Mouse (Mus musculus) CH12.LX (cell line): ENCODE measurements around the gene Pigf. TPM values are rescaled to one million over a fixed set of nuclear protein-coding genes. Genes with fewer than 3 reads are reported as not detected.

Experiments
- DNase-seq: peaks from one replicate; pipeline ENCODE4 v3.0.0-alpha.2; 2013; ENCODE audit errors: extremely low read depth
- H3K27ac ChIP-seq: 2 replicates; pipeline ENCODE4 v1.5.1; 2012; ENCODE audit warnings: low read depth, mild to moderate bottlenecking, control low read depth, moderate library complexity; ENCODE audit not compliant: insufficient read depth
- H3K27me3 ChIP-seq: replicated peaks from 2 replicates; pipeline ENCODE3; 2012; ENCODE audit warnings: inconsistent platforms
- H3K36me3 ChIP-seq, 2 experiments: replicated peaks in 1 of 2; 2 replicates each; pipeline versions ENCODE3 to v1.6.1; 2012; ENCODE audit warnings: inconsistent platforms in 1 of 2, low read length in 1 of 2, mild to moderate bottlenecking in 1 of 2, mixed read lengths in 1 of 2, moderate library complexity in 1 of 2; ENCODE audit not compliant: control insufficient read depth in 1 of 2, insufficient read depth in 1 of 2
- H3K4me1 ChIP-seq, 2 experiments: 2 replicates each; pipeline ENCODE4 v1.6.1; 2012; ENCODE audit warnings: inconsistent platforms in 1 of 2, moderate library complexity in 1 of 2; ENCODE audit not compliant: insufficient read depth in 2 of 2, control insufficient read depth in 1 of 2
- H3K4me2 ChIP-seq: 2 replicates; pipeline ENCODE4 v1.6.1; 2012; ENCODE audit warnings: low read depth, mild to moderate bottlenecking, control low read depth; ENCODE audit not compliant: poor library complexity, insufficient read depth, severe bottlenecking
- H3K4me3 ChIP-seq, 3 experiments: fragments of 150-350 bp in 1 of 3; sonication (generic) in 1 of 3; replicated peaks in 1 of 3; 2 replicates each; pipeline versions ENCODE3 to v1.5.1; 2011 to 2012; ENCODE audit warnings: low read depth in 2 of 3, low read length in 2 of 3, mild to moderate bottlenecking in 2 of 3, moderate library complexity in 2 of 3, control low read depth in 1 of 3, improper control_type of control experiment in 1 of 3, inconsistent platforms in 1 of 3, mixed read lengths in 1 of 3; ENCODE audit not compliant: poor library complexity in 1 of 3
- H3K79me2 ChIP-seq: replicated peaks from 2 replicates; pipeline ENCODE4 v1.6.1; 2012; ENCODE audit warnings: mild to moderate bottlenecking, moderate library complexity; ENCODE audit not compliant: control insufficient read depth, poor library complexity, insufficient read depth, severe bottlenecking; ENCODE audit errors: extremely low read depth
- H3K9ac ChIP-seq: 2 replicates; pipeline ENCODE4 v1.6.1; 2012; ENCODE audit warnings: low read depth, mild to moderate bottlenecking, control low read depth, moderate library complexity; ENCODE audit not compliant: insufficient read depth
- H3K9me3 ChIP-seq: replicated peaks from 2 replicates; pipeline ENCODE3; 2012; ENCODE audit warnings: low read length, inconsistent platforms, mixed read lengths
- BHLHE40 ChIP-seq: IDR thresholded peaks from 2 replicates; pipeline ENCODE4 v1.6.1; 2011; ENCODE audit warnings: mild to moderate bottlenecking, low read depth, low read length, improper control_type of control experiment
- CHD1 ChIP-seq: IDR thresholded peaks from 2 replicates; pipeline ENCODE4 v1.6.1; 2012; ENCODE audit warnings: low read depth, low read length, improper control_type of control experiment, inconsistent platforms
- CHD2 ChIP-seq: IDR thresholded peaks from 2 replicates; pipeline ENCODE4 v1.6.1; 2011; ENCODE audit warnings: low read length, improper control_type of control experiment
- E2F4 ChIP-seq: IDR thresholded peaks from 2 replicates; pipeline ENCODE4 v1.6.1; 2011; ENCODE audit warnings: low read depth, low read length, improper control_type of control experiment; ENCODE audit not compliant: insufficient replicate concordance
- ELF1 ChIP-seq: IDR thresholded peaks from 2 replicates; pipeline ENCODE4 v1.6.1; 2014; ENCODE audit warnings: low read depth, mild to moderate bottlenecking, inconsistent platforms, low read length, improper control_type of control experiment
- EP300 ChIP-seq: IDR thresholded peaks from 2 replicates; pipeline ENCODE4 v1.6.1; 2011; ENCODE audit warnings: low read length, improper control_type of control experiment
- ETS1 ChIP-seq: conservative IDR thresholded peaks from 2 replicates; pipeline ENCODE4 v1.6.1; 2012; ENCODE audit warnings: low read depth, mild to moderate bottlenecking, inconsistent platforms, low read length, improper control_type of control experiment, moderate library complexity
- GABPA ChIP-seq: IDR thresholded peaks from 2 replicates; pipeline ENCODE4 v1.6.1; 2012; ENCODE audit warnings: low read depth, low read length, improper control_type of control experiment, inconsistent platforms; ENCODE audit not compliant: insufficient replicate concordance
- HCFC1 ChIP-seq: IDR thresholded peaks from 2 replicates; pipeline ENCODE4 v1.6.1; 2012; ENCODE audit warnings: low read depth, mild to moderate bottlenecking, inconsistent platforms, low read length, improper control_type of control experiment
- IRF4 ChIP-seq: IDR thresholded peaks from 2 replicates; pipeline ENCODE4 v1.6.1; 2014; ENCODE audit warnings: low read depth, mild to moderate bottlenecking, inconsistent platforms, low read length, improper control_type of control experiment
- JUN ChIP-seq: IDR thresholded peaks from 2 replicates; pipeline ENCODE4 v1.6.1; 2011; ENCODE audit warnings: low read depth, mild to moderate bottlenecking, low read length, improper control_type of control experiment, moderate library complexity; ENCODE audit not compliant: insufficient read depth
- KAT2A ChIP-seq: IDR thresholded peaks from 2 replicates; pipeline ENCODE4 v1.6.1; 2012; ENCODE audit warnings: low read length, improper control_type of control experiment, inconsistent platforms; ENCODE audit not compliant: insufficient replicate concordance
- MAX ChIP-seq: IDR thresholded peaks from 2 replicates; pipeline ENCODE4 v1.6.1; 2011; ENCODE audit warnings: low read length, improper control_type of control experiment
- MAZ ChIP-seq: IDR thresholded peaks from 2 replicates; pipeline ENCODE4 v1.6.1; 2012; ENCODE audit warnings: low read depth, mild to moderate bottlenecking, inconsistent platforms, low read length, improper control_type of control experiment, moderate library complexity
- MEF2A ChIP-seq: IDR thresholded peaks from 2 replicates; pipeline ENCODE4 v1.6.1; 2014; ENCODE audit warnings: low read depth, mild to moderate bottlenecking, inconsistent platforms, low read length, improper control_type of control experiment, borderline replicate concordance
- MYC ChIP-seq: IDR thresholded peaks from 2 replicates; pipeline ENCODE4 v1.6.1; 2011; ENCODE audit warnings: low read depth, mild to moderate bottlenecking, improper control_type of control experiment, low read length
- NELFE ChIP-seq: IDR thresholded peaks from 2 replicates; pipeline ENCODE4 v1.6.1; 2011; ENCODE audit warnings: low read depth, low read length, improper control_type of control experiment
- PAX5 ChIP-seq: IDR thresholded peaks from 2 replicates; pipeline ENCODE4 v1.6.1; 2012; ENCODE audit warnings: low read length, inconsistent platforms, mixed read lengths
- POLR2A ChIP-seq: IDR thresholded peaks from 2 replicates; pipeline ENCODE4 v1.6.1; 2011; ENCODE audit warnings: low read depth, mild to moderate bottlenecking, improper control_type of control experiment, low read length
- RAD21 ChIP-seq: IDR thresholded peaks from 2 replicates; pipeline ENCODE4 v1.6.1; 2011; ENCODE audit warnings: low read depth, mild to moderate bottlenecking, low read length, improper control_type of control experiment, moderate library complexity
- RCOR1 ChIP-seq: conservative IDR thresholded peaks from 2 replicates; pipeline ENCODE4 v1.6.1; 2012; ENCODE audit warnings: low read depth, mild to moderate bottlenecking, inconsistent platforms, low read length, improper control_type of control experiment
- TBP ChIP-seq: conservative IDR thresholded peaks from 2 replicates; pipeline ENCODE4 v1.6.1; 2011; ENCODE audit warnings: low read depth, low read length, improper control_type of control experiment
- UBTF ChIP-seq: IDR thresholded peaks from 2 replicates; pipeline ENCODE4 v1.6.1; 2012; ENCODE audit warnings: low read depth, mild to moderate bottlenecking, inconsistent platforms, low read length, improper control_type of control experiment, moderate library complexity
- USF1 ChIP-seq: IDR thresholded peaks from 2 replicates; pipeline ENCODE4 v1.6.1; 2014; ENCODE audit warnings: low read depth, mild to moderate bottlenecking, inconsistent platforms, low read length, improper control_type of control experiment
- USF2 ChIP-seq: conservative IDR thresholded peaks from 2 replicates; pipeline ENCODE4 v1.6.1; 2011; ENCODE audit warnings: low read depth, low read length, improper control_type of control experiment
- ZC3H11A ChIP-seq: IDR thresholded peaks from 2 replicates; pipeline ENCODE4 v1.6.1; 2012; ENCODE audit warnings: low read depth, mild to moderate bottlenecking, inconsistent platforms, low read length, improper control_type of control experiment
- ZKSCAN1 ChIP-seq: IDR thresholded peaks from 2 replicates; pipeline ENCODE4 v1.6.1; 2012; ENCODE audit warnings: low read depth, inconsistent platforms, low read length, improper control_type of control experiment, borderline replicate concordance
- ZNF384 ChIP-seq: IDR thresholded peaks from 2 replicates; pipeline ENCODE4 v1.6.1; 2012; ENCODE audit warnings: low read depth, low read length, improper control_type of control experiment, inconsistent platforms
- dilution Hi-C: fragments of 300-500 bp; cut with MboI; formaldehyde crosslinking; loops from 2 replicates; pipeline ENCODE4 v1.14.3; 2020; ENCODE audit warnings: low sequenced_read_pairs; ENCODE audit not compliant: extremely low pct_unique_long_range_greater_than_20kb, extremely low pct_ligation_motif_present
- in situ Hi-C: fragments of 300-500 bp; cut with MboI; formaldehyde crosslinking; loops from 3 replicates; pipeline ENCODE4 v1.14.3; 2019; ENCODE audit warnings: low sequenced_read_pairs, low pct_ligation_motif_present, low pct_unique_long_range_greater_than_20kb, mixed read lengths
- polyA plus RNA-seq: library from polyadenylated mRNA; unstranded; fragments of >175 nt; gene quantifications from 2 replicates; pipeline ENCODE4 v1.2.1, GENCODE M21; 2012; ENCODE audit warnings: low read depth; ENCODE audit not compliant: insufficient read length
- total RNA-seq, 2 experiments: library from RNA; depleted of rRNA; stranded (reverse); fragments of 300-350 nt in 1 of 2; fragments of >200 nt in 1 of 2; gene quantifications; 2 replicates each; pipeline ENCODE4 v1.2.3; 2012 to 2014

Pigf gene
- total and polyA plus RNA-seq, 3 experiments = 33.6 to 70.8 (median 37.6) TPM

DNA sequence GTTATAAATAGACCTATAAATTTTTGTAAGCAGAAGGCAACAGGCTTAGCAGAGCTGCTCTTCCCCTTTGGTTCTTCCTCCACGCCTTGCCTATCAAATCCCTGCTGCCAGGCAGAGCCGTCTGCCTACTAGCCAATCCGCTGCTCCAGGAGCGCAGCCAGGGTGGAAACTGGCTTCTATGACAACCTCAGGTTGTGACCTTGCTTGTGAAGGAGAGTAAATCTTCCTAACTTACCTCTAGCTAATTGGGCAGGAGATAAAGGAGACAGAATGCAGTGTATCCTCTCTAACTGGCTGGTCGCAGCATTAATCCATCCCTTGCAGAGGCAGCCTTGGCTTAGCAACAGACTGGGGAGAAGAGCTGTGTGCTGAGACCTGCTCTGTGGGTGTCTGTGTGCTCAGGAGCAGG lies 29.8 kb upstream of the Pigf start:
- DNase-seq = no peak
- Histone ChIP-seq H3K4me3 (no peak overlapping the region), H3K9ac (no peak overlapping the region), H3K27me3 (no peaks in the 10 kb centered on the region), H3K4me2 (no peak overlapping the region), H3K9me3 (no peaks in the 10 kb centered on the region), H3K27ac (no peak overlapping the region), H3K36me3 (no peaks in the 10 kb centered on the region), H3K79me2 (no peaks in the 10 kb centered on the region), H3K4me1 (peaks cover 0 to 10% of the 10 kb centered on the region in 2 experiments; a peak in 2 of 4 replicates)
- in situ Hi-C loops = no loop called here
- dilution Hi-C loops = no loop called here
- no peak for TF ChIP-seq ELF1
- TF ChIP-seq MAX = no peak
- no peak for TF ChIP-seq ZKSCAN1
- TF ChIP-seq EP300 = no peak
- no peak for TF ChIP-seq MYC
- TF ChIP-seq PAX5 = no peak
- TF ChIP-seq CHD1 = no peak
- TF ChIP-seq ZC3H11A = no peak
- no peak for TF ChIP-seq USF1
- no peak for TF ChIP-seq ETS1
- TF ChIP-seq NELFE = no peak
- no peak for TF ChIP-seq E2F4
- TF ChIP-seq USF2 = no peak
- TF ChIP-seq IRF4 = no peak

DNA sequence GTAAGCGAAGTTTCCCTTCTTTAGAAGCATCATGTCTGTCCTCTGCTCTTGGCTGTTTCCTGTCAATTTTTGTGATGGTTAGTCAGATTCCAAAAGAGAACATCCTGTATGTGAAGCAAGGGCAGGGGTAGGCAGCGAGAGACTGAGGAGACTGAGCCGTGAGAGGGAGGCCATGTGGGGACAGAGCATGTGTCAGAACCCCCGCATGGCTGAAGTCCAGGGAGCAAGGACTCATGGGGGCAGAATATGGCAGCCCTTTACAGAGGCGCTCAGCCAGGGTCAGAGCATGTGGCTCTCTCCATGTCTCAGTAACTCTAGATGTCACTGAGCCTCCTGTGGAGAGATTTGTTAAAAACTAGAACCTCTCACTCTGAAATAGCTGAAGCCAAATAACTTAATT lies 28.7 kb upstream of the Pigf start:
- H3K27me3 ChIP-seq = peaks cover 3% of the 10 kb centered on the region
- H3K36me3 ChIP-seq = no peaks in the 10 kb centered on the region
- peaks cover 0 to 14% of the 10 kb centered on the region in 2 experiments; a peak in 2 of 4 replicates for H3K4me1 ChIP-seq
- H3K27ac ChIP-seq = no peak overlapping the region
- no peak overlapping the region for H3K4me2 ChIP-seq
- DNase-seq = no peak
- H3K9me3 ChIP-seq = no peaks in the 10 kb centered on the region
- H3K4me3 ChIP-seq = no peak overlapping the region
- TF ChIP-seq KAT2A (no peak), RCOR1 (no peak), GABPA (no peak), TBP (no peak), MAZ (no peak), CHD2 (no peak), HCFC1 (no peak), ZNF384 (no peak), ELF1 (no peak), MEF2A (no peak), CHD1 (no peak), UBTF (no peak), MYC (no peak), POLR2A (no peak), BHLHE40 (no peak), MAX (no peak), JUN (no peak), RAD21 (no peak), EP300 (no peak), NELFE (no peak)
- TF ChIP-seq, all 38 proteins: peak for 0
- in situ Hi-C loops (loop anchor here (5.0 kb wide), 1 partner anchor 198 kb away; no protein-coding TSS in a partner anchor), dilution Hi-C loops (no loop called here)
- Histone ChIP-seq H3K79me2 (no peaks in the 10 kb centered on the region), H3K9ac (no peak overlapping the region)
